Mouse (Mus musculus) spleen, adult 2 months (tissue): Measurements from ENCODE around the gene Pde7b.

ENCODE experiments used
- CTCF ChIP-seq: fragments of 200-500 bp; IDR thresholded peaks from 2 replicates; pipeline ENCODE4 v1.5.1; 2011; ENCODE audit warnings: mild to moderate bottlenecking, inconsistent platforms; ENCODE audit not compliant: insufficient read depth, insufficient read length, insufficient replicate concordance; ENCODE audit errors: extremely low read depth
- POLR2A ChIP-seq: fragments of 200-500 bp; IDR thresholded peaks from 2 replicates; pipeline ENCODE4 v1.6.1; 2011; ENCODE audit warnings: low read depth, low read length, inconsistent platforms

DNA sequence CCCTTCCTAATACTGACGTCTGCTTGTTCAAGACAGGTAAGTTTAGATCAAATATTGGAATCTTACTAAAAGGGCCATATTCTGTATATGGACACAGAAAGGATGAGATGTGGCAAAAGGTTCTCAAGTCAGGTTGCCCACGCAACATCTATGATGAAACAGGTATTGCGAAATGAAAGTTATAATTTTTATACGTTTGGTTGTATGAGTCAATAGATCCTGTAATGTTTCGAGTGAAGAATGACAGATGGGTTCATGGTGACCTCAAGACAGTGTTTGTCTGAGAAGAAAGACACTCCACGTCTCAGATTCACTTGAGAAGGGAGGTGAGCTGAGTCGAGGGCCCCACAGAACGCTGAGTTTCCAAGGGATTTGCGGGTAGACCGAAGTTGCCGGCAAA is 149.9 kb downstream of the Pde7b start:
- TF ChIP-seq POLR2A: no peak
- no peak for TF ChIP-seq CTCF
